Mouse (Mus musculus): ENCODE measurements at regions not wholly inside any gene's neighbourhood (a gene's known extent, or its start where the extent isn't known, plus 50 kb on each side); places are given as distances from the start of the nearest gene placed in this dataset.
A peak's percentile ranks its signal among the peaks of the same experiment; 100 is the strongest.

GRCm38 (mm10) chr14:72294631-72295030, 197.0 kb downstream of the Gm9195 start:
- Histone ChIP-seq H3K27ac (ENCODE audit: low read depth, low read length) (no peak overlapping the region), H3K4me1 (ENCODE audit: control insufficient read depth, insufficient read depth, low read depth, low read length) (no peaks in the 10 kb centered on the region), H3K9me3 (ENCODE audit: control insufficient read depth, low read length) (no peaks in the 10 kb centered on the region), H3K4me2 (ENCODE audit: low read length) (no peak overlapping the region), H3K27me3 (replicated peaks; ENCODE audit: control insufficient read depth, insufficient read depth, low read length) (no peaks in the 10 kb centered on the region), H3K9ac (ENCODE audit: low read depth, low read length) (no peak overlapping the region), H3K36me3 (ENCODE audit: control insufficient read depth, insufficient read depth, low read length) (no peaks in the 10 kb centered on the region), H3K4me3 (ENCODE audit: low read length) (no peak overlapping the region)
- 40% methylated on average over 6 of the region's 6 CpGs for WGBS
- ATAC-seq = no peak

- no peaks in the 10 kb centered on the region for H3K36me3 ChIP-seq (ENCODE audit: control insufficient read depth, insufficient read depth, low read length)
- no peak overlapping the region for H3K4me3 ChIP-seq (ENCODE audit: low read length)
- H3K4me1 ChIP-seq (ENCODE audit: control insufficient read depth, insufficient read depth, low read depth, low read length) = no peaks in the 10 kb centered on the region
- WGBS = 66% methylated on average over 9 of the region's 9 CpGs
- no peak overlapping the region for H3K4me2 ChIP-seq (ENCODE audit: low read length)
- H3K9ac ChIP-seq (ENCODE audit: low read depth, low read length) = no peak overlapping the region
- H3K9me3 ChIP-seq (ENCODE audit: control insufficient read depth, low read length) = no peaks in the 10 kb centered on the region
- peak; percentile 72 for ATAC-seq
- no peaks in the 10 kb centered on the region for H3K27me3 ChIP-seq (replicated peaks; ENCODE audit: control insufficient read depth, insufficient read depth, low read length)
- no peak overlapping the region for H3K27ac ChIP-seq (ENCODE audit: low read depth, low read length)
Observed at GRCm38 (mm10) chr14:72293677-72294387, 197.8 kb downstream of the Gm9195 start.

DNA sequence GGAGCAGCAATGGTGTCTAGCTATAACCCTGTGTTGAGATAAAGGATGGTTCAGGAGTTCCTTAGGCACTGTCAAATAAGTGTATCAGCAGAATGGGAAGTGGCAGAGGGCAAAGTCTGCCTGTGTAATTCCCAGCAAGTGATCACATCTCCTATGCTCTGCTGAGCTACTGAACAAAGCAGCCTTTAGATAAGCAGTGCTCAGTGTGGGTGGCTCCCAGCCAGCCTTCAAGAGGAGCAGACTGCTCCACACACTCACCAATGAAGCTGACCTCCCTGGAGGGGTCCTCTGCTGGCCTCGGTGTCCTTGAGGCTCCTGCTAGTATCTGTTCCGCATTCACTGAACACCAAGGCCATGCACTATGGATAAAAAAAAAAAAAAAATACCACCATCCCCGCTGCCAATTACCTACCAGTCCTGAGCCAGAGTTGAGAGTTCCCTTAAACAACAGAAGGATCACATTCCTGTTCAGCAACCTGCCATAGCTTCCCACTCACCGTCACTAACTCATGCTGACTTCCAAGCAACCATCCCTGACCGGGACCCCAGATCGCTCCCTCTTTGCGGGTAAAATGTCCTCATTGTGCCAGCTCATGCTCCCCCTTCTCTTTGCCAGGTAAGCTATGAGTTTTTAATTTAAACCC, 198.9 kb downstream of the Gm9195 start:
- Histone ChIP-seq H3K36me3 (ENCODE audit: control insufficient read depth, insufficient read depth, low read length) (no peaks in the 10 kb centered on the region), H3K27ac (ENCODE audit: low read depth, low read length) (no peak overlapping the region), H3K4me2 (ENCODE audit: low read length) (no peak overlapping the region), H3K4me1 (ENCODE audit: control insufficient read depth, insufficient read depth, low read depth, low read length) (no peaks in the 10 kb centered on the region), H3K9me3 (ENCODE audit: control insufficient read depth, low read length) (no peaks in the 10 kb centered on the region), H3K4me3 (ENCODE audit: low read length) (no peak overlapping the region), H3K9ac (ENCODE audit: low read depth, low read length) (no peak overlapping the region), H3K27me3 (replicated peaks; ENCODE audit: control insufficient read depth, insufficient read depth, low read length) (no peaks in the 10 kb centered on the region)
- whole genome bisulfite sequencing = 76% methylated on average over 7 of the region's 7 CpGs
- peak; percentile 27; the same call in 1 of the 2 replicates for ATAC-seq

DNA sequence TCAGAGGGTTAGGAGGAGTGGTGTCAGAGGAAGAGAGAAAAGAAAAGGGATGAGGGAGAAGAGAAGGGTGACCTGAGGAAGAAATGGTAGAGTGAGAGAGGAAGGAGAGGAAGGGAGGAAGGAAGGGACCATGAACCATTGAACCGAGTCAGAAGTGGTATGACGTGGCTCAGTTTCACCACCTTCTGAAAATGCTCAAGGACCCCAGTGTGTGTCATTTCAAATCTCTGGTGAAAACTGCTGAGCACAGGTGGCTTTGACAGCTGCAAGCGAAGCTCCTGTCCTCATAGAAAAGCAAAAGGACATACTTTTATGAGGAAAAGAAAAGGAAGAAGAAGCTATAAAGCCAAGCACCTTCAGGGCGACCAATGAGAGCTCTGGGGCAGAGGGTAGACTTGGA, 214.3 kb downstream of the Gm9195 start:
- 88% methylated on average over 4 of the region's 4 CpGs for WGBS
- ATAC-seq = no peak
- no peaks in the 10 kb centered on the region for H3K27me3 ChIP-seq (replicated peaks; ENCODE audit: control insufficient read depth, insufficient read depth, low read length)
- no peak overlapping the region for H3K27ac ChIP-seq (ENCODE audit: low read depth, low read length)
- H3K4me3 ChIP-seq (ENCODE audit: low read length) = no peak overlapping the region
- no peaks in the 10 kb centered on the region for H3K4me1 ChIP-seq (ENCODE audit: control insufficient read depth, insufficient read depth, low read depth, low read length)
- H3K4me2 ChIP-seq (ENCODE audit: low read length) = no peak overlapping the region
- H3K36me3 ChIP-seq (ENCODE audit: control insufficient read depth, insufficient read depth, low read length) = no peaks in the 10 kb centered on the region
- H3K9me3 ChIP-seq (ENCODE audit: control insufficient read depth, low read length) = no peaks in the 10 kb centered on the region
- H3K9ac ChIP-seq (ENCODE audit: low read depth, low read length) = no peak overlapping the region

DNA sequence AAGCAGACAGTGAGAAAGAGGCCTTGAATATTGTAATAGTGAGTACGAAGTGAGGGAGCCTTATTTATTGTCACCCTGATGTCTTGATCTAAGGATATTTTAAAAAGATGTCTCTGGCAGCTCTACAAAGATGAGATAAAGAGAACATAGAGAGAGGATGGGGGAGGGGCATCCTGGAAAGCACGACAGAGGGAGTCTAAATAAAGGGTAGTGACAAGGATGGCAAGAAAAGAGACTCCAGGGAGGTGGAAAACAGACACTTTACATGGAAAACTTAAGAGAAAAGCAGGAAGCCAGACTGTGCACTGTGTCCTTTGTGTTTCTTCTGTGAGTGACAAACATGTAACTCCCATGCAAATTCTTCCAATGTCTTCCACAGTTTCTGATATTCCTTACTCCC, 232.4 kb downstream of the Gm9195 start:
- H3K36me3 ChIP-seq (ENCODE audit: control insufficient read depth, insufficient read depth, low read length) = no peaks in the 10 kb centered on the region
- WGBS = 38% methylated on average over 2 of the region's 2 CpGs
- H3K4me2 ChIP-seq (ENCODE audit: low read length) = no peak overlapping the region
- H3K4me1 ChIP-seq (ENCODE audit: control insufficient read depth, insufficient read depth, low read depth, low read length) = no peaks in the 10 kb centered on the region
- no peak for ATAC-seq
- no peak overlapping the region for H3K9ac ChIP-seq (ENCODE audit: low read depth, low read length)
- no peak overlapping the region for H3K4me3 ChIP-seq (ENCODE audit: low read length)
- H3K27me3 ChIP-seq (replicated peaks; ENCODE audit: control insufficient read depth, insufficient read depth, low read length) = no peaks in the 10 kb centered on the region
- no peak overlapping the region for H3K27ac ChIP-seq (ENCODE audit: low read depth, low read length)
- no peaks in the 10 kb centered on the region for H3K9me3 ChIP-seq (ENCODE audit: control insufficient read depth, low read length)

DNA sequence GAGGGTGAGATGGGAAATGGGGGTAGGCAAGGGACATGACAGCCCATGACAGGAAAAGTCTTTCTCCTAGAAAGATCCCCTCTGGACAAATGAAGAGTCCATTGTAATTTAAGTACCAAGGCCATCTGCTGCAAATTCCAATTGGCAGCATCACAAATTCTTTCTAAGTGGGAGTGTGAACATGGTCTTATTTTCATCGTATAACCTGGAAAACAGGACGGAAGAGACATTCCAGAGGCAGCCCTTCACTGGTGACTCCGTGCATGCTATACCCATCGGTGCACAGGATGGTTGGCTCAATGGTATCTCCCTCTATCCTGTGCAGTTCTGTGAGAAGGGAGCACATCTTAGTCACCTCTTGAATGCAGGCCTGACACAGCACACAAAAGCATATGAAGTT, 249.8 kb downstream of the Gm9195 start:
- 0 out of 2 replicates have a peak, but pooled peaks cover 3% of the 10 kb centered on the region for H3K4me1 ChIP-seq (ENCODE audit: control insufficient read depth, insufficient read depth, low read depth, low read length)
- no peaks in the 10 kb centered on the region for H3K36me3 ChIP-seq (ENCODE audit: control insufficient read depth, insufficient read depth, low read length)
- H3K27ac ChIP-seq (ENCODE audit: low read depth, low read length) = no peak overlapping the region
- no peak overlapping the region for H3K4me2 ChIP-seq (ENCODE audit: low read length)
- H3K9me3 ChIP-seq (ENCODE audit: control insufficient read depth, low read length) = no peaks in the 10 kb centered on the region
- ATAC-seq = no peak
- H3K27me3 ChIP-seq (replicated peaks; ENCODE audit: control insufficient read depth, insufficient read depth, low read length) = no peaks in the 10 kb centered on the region
- WGBS = 77% methylated on average over 4 of the region's 4 CpGs
- H3K9ac ChIP-seq (ENCODE audit: low read depth, low read length) = no peak overlapping the region
- H3K4me3 ChIP-seq (ENCODE audit: low read length) = no peak overlapping the region

- no peaks in the 10 kb centered on the region for H3K27me3 ChIP-seq (replicated peaks; ENCODE audit: control insufficient read depth, insufficient read depth, low read length)
- H3K9me3 ChIP-seq (ENCODE audit: control insufficient read depth, low read length) = no peaks in the 10 kb centered on the region
- no peak overlapping the region for H3K27ac ChIP-seq (ENCODE audit: low read depth, low read length)
- H3K4me2 ChIP-seq (ENCODE audit: low read length) = no peak overlapping the region
- no peak overlapping the region for H3K4me3 ChIP-seq (ENCODE audit: low read length)
- 0 out of 2 replicates have a peak, but pooled peaks cover 3% of the 10 kb centered on the region for H3K4me1 ChIP-seq (ENCODE audit: control insufficient read depth, insufficient read depth, low read depth, low read length)
- 27% methylated on average over 4 of the region's 4 CpGs for WGBS
- H3K36me3 ChIP-seq (ENCODE audit: control insufficient read depth, insufficient read depth, low read length) = no peaks in the 10 kb centered on the region
- H3K9ac ChIP-seq (ENCODE audit: low read depth, low read length) = no peak overlapping the region
- peak; percentile 52; the same call in 1 of the 2 replicates for ATAC-seq
Observed at GRCm38 (mm10) chr14:72240272-72240671, 251.4 kb downstream of the Gm9195 start.

GRCm38 (mm10) chr14:72238344-72238743, 253.3 kb downstream of the Gm9195 start:
- Histone ChIP-seq H3K4me3 (ENCODE audit: low read length) (no peak overlapping the region), H3K4me1 (ENCODE audit: control insufficient read depth, insufficient read depth, low read depth, low read length) (0 out of 2 replicates have a peak, but pooled peaks cover 3% of the 10 kb centered on the region), H3K27ac (ENCODE audit: low read depth, low read length) (no peak overlapping the region), H3K9me3 (ENCODE audit: control insufficient read depth, low read length) (no peaks in the 10 kb centered on the region), H3K9ac (ENCODE audit: low read depth, low read length) (no peak overlapping the region), H3K4me2 (ENCODE audit: low read length) (no peak overlapping the region), H3K36me3 (ENCODE audit: control insufficient read depth, insufficient read depth, low read length) (no peaks in the 10 kb centered on the region), H3K27me3 (replicated peaks; ENCODE audit: control insufficient read depth, insufficient read depth, low read length) (no peaks in the 10 kb centered on the region)
- WGBS = 95% methylated on average over 4 of the region's 4 CpGs
- ATAC-seq = no peak

- no peak overlapping the region for H3K9ac ChIP-seq (ENCODE audit: low read depth, low read length)
- ATAC-seq = no peak
Observed at GRCm38 (mm10) chr14:72234234-72235075, 257.2 kb downstream of the Gm9195 start.

More at GRCm38 (mm10) chr14:72234234-72235075, 257.2 kb downstream of the Gm9195 start:
- H3K4me2 ChIP-seq (ENCODE audit: low read length) = no peak overlapping the region
- H3K4me3 ChIP-seq (ENCODE audit: low read length) = no peak overlapping the region
- H3K27me3 ChIP-seq (replicated peaks; ENCODE audit: control insufficient read depth, insufficient read depth, low read length) = no peaks in the 10 kb centered on the region
- 73% methylated on average over 6 of the region's 6 CpGs for WGBS
- no peaks in the 10 kb centered on the region for H3K4me1 ChIP-seq (ENCODE audit: control insufficient read depth, insufficient read depth, low read depth, low read length)
- H3K27ac ChIP-seq (ENCODE audit: low read depth, low read length) = no peak overlapping the region
- no peaks in the 10 kb centered on the region for H3K36me3 ChIP-seq (ENCODE audit: control insufficient read depth, insufficient read depth, low read length)
- no peaks in the 10 kb centered on the region for H3K9me3 ChIP-seq (ENCODE audit: control insufficient read depth, low read length)

Data from hindbrain, embryonic 16.5 days (tissue).